Mouse (Mus musculus) layer of hippocampus, adult 2 months (tissue): ENCODE measurements around the gene 6430628N08Rik. TPM values are rescaled to one million over a fixed set of nuclear protein-coding genes. Genes with fewer than 3 reads are reported as not detected.

Source experiments
- DNase-seq, 2 experiments: peaks; one replicate each; pipeline ENCODE4 v3.0.0; 2022; ENCODE audit warnings: low spot score in 2 of 2
- H3K27ac ChIP-seq: fragments of 200-600 bp; 2 replicates; pipeline ENCODE4 v1.8.1; 2022
- H3K4me3 ChIP-seq: fragments of 200-600 bp; 2 replicates; pipeline ENCODE4 v1.8.1; 2022; ENCODE audit warnings: mild to moderate bottlenecking
- CTCF ChIP-seq: fragments of 200-600 bp; conservative IDR thresholded peaks from 2 replicates; pipeline ENCODE4 v1.8.1; 2022; ENCODE audit warnings: antibody characterized with exemption, mild to moderate bottlenecking, moderate library complexity
- total RNA-seq, 2 experiments: library from RNA; stranded (reverse); gene quantifications; 2 replicates each; pipeline ENCODE4 v1.2.3; 2021

Gene 6430628N08Rik
- total RNA-seq, 2 experiments from 2014 or later = not detected

GRCm38 (mm10) chr4:115937061-115937976 is 46.9 kb downstream of the 6430628N08Rik start:
- no peak for TF ChIP-seq CTCF
- Histone ChIP-seq H3K27ac (no peak overlapping the region), H3K4me3 (no peak overlapping the region)
- no peak for DNase-seq

- Histone ChIP-seq H3K27ac (no peak overlapping the region), H3K4me3 (no peak overlapping the region)
- DNase-seq = no peak
- no peak for TF ChIP-seq CTCF
Measured at GRCm38 (mm10) chr4:115938276-115939160, 48.1 kb downstream of the 6430628N08Rik start.

GRCm38 (mm10) chr4:115939295-115940102 is 49.0 kb downstream of the 6430628N08Rik start, which contains the start of gene Dmbx1:
Dmbx1 (minus strand) TSS chr4:115939926.
- Histone ChIP-seq H3K4me3 (no peak within 1 kb of the TSS), H3K27ac (no peak within 1 kb of the TSS)
- no peak for TF ChIP-seq CTCF
- DNase-seq = no peak

- DNase-seq = no peak
- Histone ChIP-seq H3K4me3 (no peak overlapping the region), H3K27ac (no peak overlapping the region)
- no peak for TF ChIP-seq CTCF
Measured at GRCm38 (mm10) chr4:115940681-115941080, 50.2 kb downstream of the 6430628N08Rik start.

- Histone ChIP-seq H3K4me3 (no peak overlapping the region), H3K27ac (no peak overlapping the region)
- DNase-seq = no peak
- TF ChIP-seq CTCF = no peak
Measured at GRCm38 (mm10) chr4:115941242-115941820, 50.9 kb downstream of the 6430628N08Rik start.

- no peak for DNase-seq
- TF ChIP-seq CTCF = no peak
- H3K4me3 ChIP-seq = no peak overlapping the region
- H3K27ac ChIP-seq = no peak overlapping the region
Measured at GRCm38 (mm10) chr4:115943669-115944314, 53.3 kb downstream of the 6430628N08Rik start.

Other genes with a start within 250 kb of the 6430628N08Rik start
- gene Cyp4b1, start 242.9 kb upstream of the 6430628N08Rik start, total RNA-seq = under 1 TPM; 0.71 to 0.72 TPM
- gene Efcab14, start 152.9 kb upstream of the 6430628N08Rik start, total RNA-seq = 10 to 100 TPM; 47.7 to 53.0 TPM
- gene Tex38, start 109.6 kb upstream of the 6430628N08Rik start, total RNA-seq = under 1 TPM in 1 of 2 experiments, not detected in 1; 0.49 TPM
- 10 to 100 TPM; 54.2 to 60.9 TPM for gene Atpaf1, start 105.9 kb upstream of the 6430628N08Rik start, total RNA-seq
- 1 to 10 TPM; 4.8 to 5.0 TPM for gene Mob3c, start 62.6 kb upstream of the 6430628N08Rik start, total RNA-seq
- gene Mknk1, start 51.5 kb upstream of the 6430628N08Rik start, total RNA-seq = 10 to 100 TPM; 49.5 to 55.6 TPM
- gene Kncn, start 6.3 kb upstream of the 6430628N08Rik start, total RNA-seq = under 1 TPM; 0.41 to 0.42 TPM
- not detected for gene Dmbx1, start 49.3 kb downstream of the 6430628N08Rik start, total RNA-seq
- 100 to 1,000 TPM; 152 to 157 TPM for gene Faah, start 127.3 kb downstream of the 6430628N08Rik start, total RNA-seq
- gene Nsun4, start 163.2 kb downstream of the 6430628N08Rik start, total RNA-seq = 10 to 100 TPM in 1 of 2 experiments, 1 to 10 TPM in 1; 9.9 to 10.0 TPM
- 100 to 1,000 TPM; 361 to 383 TPM for gene Uqcrh, start 184.4 kb downstream of the 6430628N08Rik start, total RNA-seq
- gene Lrrc41, start 184.6 kb downstream of the 6430628N08Rik start, total RNA-seq = 10 to 100 TPM; 42.8 to 46.4 TPM
- gene Rad54l, start 233.0 kb downstream of the 6430628N08Rik start, total RNA-seq = under 1 TPM; 0.64 to 0.91 TPM
- 10 to 100 TPM; 69.2 to 77.9 TPM for gene Pomgnt1, start 233.2 kb downstream of the 6430628N08Rik start, total RNA-seq